Mouse (Mus musculus) heart, embryonic 16.5 days (tissue): ENCODE measurements at regions not wholly inside any gene's neighbourhood (a gene's known extent, or its start where the extent isn't known, plus 50 kb on each side); places are given as distances from the start of the nearest gene placed in this dataset.

Experiments
- ATAC-seq: fragments of 200-750 bp; cut with Nextera tagmentation; replicated peaks from 2 replicates; pipeline ENCODE4 v1.8.0; 2017; ENCODE audit warnings: moderate number of reproducible peaks; ENCODE audit not compliant: insufficient read depth, low FRiP score; ENCODE audit errors: extremely low read depth
- H3K27ac ChIP-seq: fragments of 300-500 bp; sonication (generic); 2 replicates; pipeline ENCODE4 v1.5.1; 2014; ENCODE audit warnings: mild to moderate bottlenecking, low read length, control low read depth, moderate library complexity
- H3K27me3 ChIP-seq: fragments of 300-500 bp; sonication (generic); 2 replicates; pipeline ENCODE4 v1.6.1; 2014; ENCODE audit warnings: low read length, mixed read lengths; ENCODE audit not compliant: control insufficient read depth, insufficient read depth
- H3K36me3 ChIP-seq: fragments of 300-500 bp; sonication (generic); 2 replicates; pipeline ENCODE4 v1.6.1; 2014; ENCODE audit not compliant: control insufficient read depth, insufficient read depth
- H3K4me1 ChIP-seq: fragments of 300-500 bp; sonication (generic); 2 replicates; pipeline ENCODE4 v1.6.1; 2014; ENCODE audit warnings: low read length, mixed read lengths; ENCODE audit not compliant: control insufficient read depth, insufficient read depth
- H3K4me2 ChIP-seq: fragments of 300-500 bp; sonication (generic); 2 replicates; pipeline ENCODE4 v1.6.1; 2014; ENCODE audit warnings: low read depth, mild to moderate bottlenecking, control low read depth, low read length
- H3K4me3 ChIP-seq: fragments of 300-500 bp; sonication (generic); 2 replicates; pipeline ENCODE4 v1.5.1; 2014; ENCODE audit warnings: mild to moderate bottlenecking, control low read depth, low read length
- H3K9ac ChIP-seq: fragments of 300-500 bp; sonication (generic); 2 replicates; pipeline ENCODE4 v1.6.1; 2014; ENCODE audit warnings: low read length, control low read depth
- H3K9me3 ChIP-seq: fragments of 300-500 bp; sonication (generic); replicated peaks from 2 replicates; pipeline ENCODE4 v1.6.1; 2016; ENCODE audit warnings: low read length; ENCODE audit not compliant: control insufficient read depth
- WGBS: fragments of 180-500 bp; shearing (Covaris S2); extraction: QIAGEN DNeasy Blood & Tissue Kit; methylation state at CpG from one replicate; pipeline ENCODE4 v1.1.7; 2014; 5-methylcytosine and 5-hydroxymethylcytosine counted together

- H3K4me2 ChIP-seq, result no peak overlapping the region
- H3K36me3 ChIP-seq, result no peaks in the 10 kb centered on the region
- no peak for ATAC-seq
- H3K9ac ChIP-seq, result no peak overlapping the region
- 48% methylated on average over 1 of the region's 1 CpGs for WGBS
- no peaks in the 10 kb centered on the region for H3K9me3 ChIP-seq
- H3K4me1 ChIP-seq, result no peaks in the 10 kb centered on the region
- H3K27ac ChIP-seq, result no peak overlapping the region
- no peak overlapping the region for H3K4me3 ChIP-seq
- no peaks in the 10 kb centered on the region for H3K27me3 ChIP-seq
Measured at GRCm38 (mm10) chr1:22116466-22116865, 154.7 kb upstream of the Kcnq5 start.

- H3K9me3 ChIP-seq, result no peaks in the 10 kb centered on the region
Measured at GRCm38 (mm10) chr1:22105496-22105895, 143.8 kb upstream of the Kcnq5 start.

GRCm38 (mm10) chr1:22071405-22072117, 109.8 kb upstream of the Kcnq5 start:
- H3K4me1 ChIP-seq, result no peaks in the 10 kb centered on the region
- H3K36me3 ChIP-seq, result no peaks in the 10 kb centered on the region
- WGBS, result 92% methylated on average over 4 of the region's 4 CpGs
- H3K27ac ChIP-seq, result no peak overlapping the region
- H3K4me3 ChIP-seq, result no peak overlapping the region
- H3K9ac ChIP-seq, result no peak overlapping the region
- H3K27me3 ChIP-seq, result no peaks in the 10 kb centered on the region
- H3K4me2 ChIP-seq, result no peak overlapping the region
- no peaks in the 10 kb centered on the region for H3K9me3 ChIP-seq
- no peak for ATAC-seq

More at GRCm38 (mm10) chr1:22105496-22105895, 143.8 kb upstream of the Kcnq5 start:
- ATAC-seq, result no peak
- Histone ChIP-seq H3K27me3 (no peaks in the 10 kb centered on the region), H3K27ac (no peak overlapping the region), H3K9ac (no peak overlapping the region), H3K4me1 (no peaks in the 10 kb centered on the region), H3K4me3 (no peak overlapping the region), H3K4me2 (no peak overlapping the region), H3K36me3 (no peaks in the 10 kb centered on the region)
- 52% methylated on average over 3 of the region's 3 CpGs for WGBS

GRCm38 (mm10) chr1:22070028-22070427, 108.3 kb upstream of the Kcnq5 start:
- Histone ChIP-seq H3K4me3 (no peak overlapping the region), H3K4me1 (no peaks in the 10 kb centered on the region), H3K27me3 (no peaks in the 10 kb centered on the region), H3K4me2 (no peak overlapping the region), H3K27ac (peak overlapping the region; percentile 66), H3K9ac (no peak overlapping the region), H3K36me3 (no peaks in the 10 kb centered on the region), H3K9me3 (no peaks in the 10 kb centered on the region)
- peak; percentile 77 for ATAC-seq
- 36% methylated on average over 5 of the region's 5 CpGs for WGBS
